Mouse (Mus musculus) CD8-positive naive resting alpha-beta T cell, adult 57 days (primary cell): Measurements from ENCODE around the gene Krt73. TPM values are rescaled to one million over a fixed set of nuclear protein-coding genes. Genes with fewer than 3 reads are reported as not detected.

Experiments
- total RNA-seq: library from RNA; stranded (reverse); gene quantifications from one replicate; pipeline ENCODE4 v1.2.4, GENCODE M21; 2023

Gene Krt73
- not detected for total RNA-seq

DNA sequence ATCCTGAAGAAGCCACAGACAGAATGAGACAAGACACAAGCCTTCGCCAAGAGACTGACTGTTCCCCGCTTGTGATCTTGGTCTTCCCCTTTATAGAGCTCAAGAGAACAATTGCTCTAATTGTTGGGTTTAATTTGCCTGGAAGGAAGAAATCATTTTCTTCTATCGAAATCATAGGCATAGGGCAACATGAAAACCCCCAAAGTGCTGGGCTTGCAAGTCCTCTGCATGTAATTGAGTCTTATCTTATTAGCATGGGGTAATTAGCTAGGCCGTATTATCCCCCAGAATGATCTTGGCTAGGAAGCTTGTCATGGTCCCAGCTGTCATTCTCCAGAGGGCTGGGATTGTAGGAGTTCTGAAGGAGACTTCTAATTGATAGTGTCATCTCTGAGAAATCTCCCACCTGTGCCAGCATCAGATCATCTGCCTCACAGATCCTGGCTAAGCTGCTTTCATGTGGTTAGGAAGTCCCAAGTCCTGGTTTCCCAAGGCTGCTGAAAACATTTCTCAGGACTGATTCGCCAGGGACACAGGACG is at the start of gene Krt73:
Krt73 (minus strand) TSS at position 51 of the 540 bp plus-strand sequence.

DNA sequence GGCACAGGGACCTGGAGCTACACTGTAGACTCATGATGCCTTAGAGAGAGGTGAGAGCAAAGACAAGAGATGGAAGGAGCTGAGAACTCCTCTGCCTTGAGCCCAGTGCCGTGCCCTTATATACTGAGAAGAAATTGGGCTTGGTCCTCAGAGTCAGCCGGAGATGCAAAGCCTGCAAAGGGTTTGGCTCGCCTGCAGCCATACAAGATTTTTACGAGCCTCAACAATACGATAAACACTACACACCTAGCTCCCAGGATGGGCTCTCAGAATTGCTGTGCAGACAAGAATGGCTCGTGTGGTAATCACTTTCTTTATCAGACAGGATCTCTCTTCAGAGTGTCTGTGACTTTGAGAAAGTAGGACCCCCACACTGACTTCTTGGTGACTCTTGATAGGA is 48.5 kb upstream of the Krt73 start, which contains the start of gene Krt1:
Krt1 (minus strand) TSS at position 101 of the 400 bp plus-strand sequence.

DNA sequence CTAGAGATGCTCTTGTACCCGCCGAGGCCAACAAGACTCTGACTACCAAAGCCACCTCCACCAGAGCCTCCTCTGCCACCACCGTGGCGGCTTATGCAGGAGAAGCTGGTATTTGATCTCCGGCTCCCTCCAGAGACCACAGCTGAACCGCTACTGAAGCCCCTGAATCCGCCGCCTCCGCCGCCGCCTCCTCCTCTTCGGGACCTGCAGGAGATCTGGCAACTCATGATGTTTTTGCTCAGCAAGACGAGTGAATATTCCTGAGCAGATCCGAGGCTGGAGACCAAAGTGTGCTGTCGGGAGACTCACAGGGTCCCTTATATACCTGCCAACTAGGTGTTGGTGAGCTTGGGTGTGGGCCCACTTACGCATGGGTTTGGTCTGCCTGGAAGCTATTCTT is 15.7 kb upstream of the Krt73 start, which contains the start of gene Krt2:
Krt2 (minus strand) TSS at position 295 of the 400 bp plus-strand sequence.

DNA sequence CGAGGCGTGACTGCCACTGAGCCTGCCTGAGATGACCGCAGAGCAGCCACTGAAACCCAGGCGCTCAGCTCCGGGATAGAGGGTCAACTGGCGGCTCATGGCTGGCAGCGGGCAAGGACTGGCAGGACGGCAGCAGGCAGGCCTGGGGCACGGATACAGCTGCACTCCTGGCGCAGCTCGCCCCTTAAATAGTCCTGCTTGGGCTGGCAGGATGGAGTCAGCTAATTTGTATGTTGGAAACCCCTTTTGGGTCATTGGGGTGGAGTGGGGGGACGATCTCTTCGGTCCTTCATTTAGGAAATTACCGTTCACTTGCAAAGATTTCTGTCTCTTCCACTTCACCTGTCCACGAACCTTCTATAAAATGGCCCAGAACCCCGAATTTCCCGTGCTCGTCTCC is 15.8 kb downstream of the Krt73 start, which contains the start of gene Krt72:
Krt72 (minus strand) TSS at position 101 of the 400 bp plus-strand sequence.

Other genes with a start within 250 kb of the Krt73 start
- gene Krt90, start 239.4 kb downstream of the Krt73 start, total RNA-seq, result not detected
- gene Krt75, start 228.4 kb downstream of the Krt73 start, total RNA-seq, result not detected
- gene Gm5414, start 174.2 kb downstream of the Krt73 start, total RNA-seq, result not detected
- not detected for gene Gm5478, start 155.0 kb downstream of the Krt73 start, total RNA-seq
- gene Krt6b, start 122.1 kb downstream of the Krt73 start, total RNA-seq, result not detected
- gene Krt6a, start 108.0 kb downstream of the Krt73 start, total RNA-seq, result not detected
- not detected for gene Krt5, start 89.4 kb downstream of the Krt73 start, total RNA-seq
- not detected for gene Krt71, start 59.2 kb downstream of the Krt73 start, total RNA-seq
- not detected for gene Krt72, start 15.9 kb downstream of the Krt73 start, total RNA-seq
- not detected for gene Krt2, start 15.8 kb upstream of the Krt73 start, total RNA-seq
- gene Krt1, start 48.4 kb upstream of the Krt73 start, total RNA-seq, result not detected
- not detected for gene Krt77, start 67.4 kb upstream of the Krt73 start, total RNA-seq
- not detected for gene Krt76, start 90.6 kb upstream of the Krt73 start, total RNA-seq
- not detected for gene Krt4, start 122.4 kb upstream of the Krt73 start, total RNA-seq
- not detected for gene Krt79, start 138.0 kb upstream of the Krt73 start, total RNA-seq
- gene Krt78, start 151.9 kb upstream of the Krt73 start, total RNA-seq, result not detected
- gene Krt8, start 202.1 kb upstream of the Krt73 start, total RNA-seq, result not detected
- not detected for gene Krt18, start 225.8 kb upstream of the Krt73 start, total RNA-seq